Mouse (Mus musculus): ENCODE measurements at regions not wholly inside any gene's neighbourhood (a gene's known extent, or its start where the extent isn't known, plus 50 kb on each side); places are given as distances from the start of the nearest gene placed in this dataset.
"Not testable (repeated sequence)": the region's sequence is repeated elsewhere in the genome, so short reads cannot be mapped to it uniquely, and the experiment has no call there.

- no peak for DNase-seq (ENCODE audit: low spot score in 2 of 2)
Observed at GRCm38 (mm10) chr16:73200991-73201390, 892.9 kb downstream of the Robo1 start.

- DNase-seq (ENCODE audit: low spot score in 2 of 2), result no peak
Observed at GRCm38 (mm10) chr16:73182776-73183175, 874.7 kb downstream of the Robo1 start.

GRCm38 (mm10) chr16:73182258-73182657 lies 874.2 kb downstream of the Robo1 start:
- DNase-seq (ENCODE audit: low spot score in 2 of 2), result no peak

- no peak for DNase-seq (ENCODE audit: low spot score in 2 of 2)
Observed at GRCm38 (mm10) chr16:73155447-73155846, 847.3 kb downstream of the Robo1 start.

GRCm38 (mm10) chr16:73127927-73128326 lies 819.8 kb downstream of the Robo1 start:
- not testable (repeated sequence) for DNase-seq (ENCODE audit: low spot score in 2 of 2)

GRCm38 (mm10) chr16:73120568-73120967 lies 812.5 kb downstream of the Robo1 start:
- no peak for DNase-seq (ENCODE audit: low spot score in 2 of 2)

- DNase-seq (ENCODE audit: low spot score in 2 of 2), result no peak
Observed at GRCm38 (mm10) chr16:73117338-73117737, 809.2 kb downstream of the Robo1 start.

GRCm38 (mm10) chr16:73108021-73108452 lies 799.9 kb downstream of the Robo1 start:
- no peak for DNase-seq (ENCODE audit: low spot score in 2 of 2)

- no peak for DNase-seq (ENCODE audit: low spot score in 2 of 2)
Observed at GRCm38 (mm10) chr16:73107608-73108007, 799.5 kb downstream of the Robo1 start.

GRCm38 (mm10) chr16:73105496-73105895 lies 797.4 kb downstream of the Robo1 start:
- no peak for DNase-seq (ENCODE audit: low spot score in 2 of 2)

GRCm38 (mm10) chr16:73100273-73100672 lies 792.2 kb downstream of the Robo1 start:
- DNase-seq (ENCODE audit: low spot score in 2 of 2), result no peak

- DNase-seq (ENCODE audit: low spot score in 2 of 2), result no peak
Observed at GRCm38 (mm10) chr16:73098760-73099159, 790.7 kb downstream of the Robo1 start.

GRCm38 (mm10) chr16:73097176-73097575 lies 789.1 kb downstream of the Robo1 start:
- no peak for DNase-seq (ENCODE audit: low spot score in 2 of 2)

GRCm38 (mm10) chr16:73096091-73097083 lies 788.3 kb downstream of the Robo1 start:
- DNase-seq (ENCODE audit: low spot score in 2 of 2), result no peak
